Mouse (Mus musculus): ENCODE measurements around the gene Gpx8.

Gpx8 gene

DNA sequence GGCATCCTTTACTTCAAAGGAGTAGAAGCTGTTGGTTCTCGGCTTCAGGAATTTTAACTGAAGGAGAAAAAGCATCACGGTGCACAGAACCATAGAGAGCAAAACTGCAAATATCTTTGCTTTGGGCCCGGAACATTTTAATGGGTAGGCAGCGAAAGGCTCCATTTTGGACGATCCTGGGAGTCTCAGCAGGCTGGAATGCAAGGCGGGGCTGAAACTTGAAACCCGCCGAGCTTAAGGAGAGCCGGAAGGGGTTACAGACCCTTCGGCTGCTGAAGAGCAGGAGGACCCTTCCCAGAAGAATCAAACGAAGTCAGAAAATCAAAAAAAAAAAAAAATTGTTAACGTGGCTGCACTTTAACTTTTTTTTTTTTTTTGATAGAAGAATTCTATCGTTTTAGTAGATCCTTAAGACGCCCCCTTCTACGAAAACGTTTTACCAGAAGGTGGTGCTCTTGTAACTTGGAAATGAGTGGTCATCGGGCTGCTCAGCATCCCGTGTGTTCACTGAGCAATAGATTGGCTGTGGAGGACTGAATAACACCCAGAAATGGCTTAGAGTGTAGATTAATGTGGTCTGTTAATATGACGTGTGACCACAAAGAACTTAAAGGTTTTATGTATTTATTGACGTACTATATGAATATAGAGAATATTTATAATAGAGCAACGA, at the start of gene Gpx8:
Gpx8 (minus strand) TSS at position 200 of the 673 bp plus-strand sequence.
- DNase-seq (ENCODE audit: extremely low read depth, low read depth): no peak

DNA sequence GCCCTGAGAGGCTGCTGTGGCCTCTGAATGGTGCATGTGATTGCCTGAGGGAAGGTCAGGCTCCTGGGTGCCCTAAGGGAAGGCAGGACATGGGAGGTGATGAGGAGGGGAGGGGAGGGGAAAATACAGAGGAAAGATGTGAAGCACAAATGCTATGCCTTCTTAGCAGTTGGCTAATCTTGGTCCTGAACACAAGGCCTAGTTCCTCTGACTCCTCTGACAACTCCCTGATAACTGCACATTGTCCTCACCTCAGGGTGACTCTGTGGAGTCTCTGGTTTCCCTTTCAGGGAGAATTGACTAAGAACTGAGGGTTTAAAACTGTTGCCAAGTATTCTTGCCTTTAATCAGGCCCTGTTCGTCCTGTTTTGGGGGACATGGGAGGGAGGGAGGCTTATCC, 48.4 kb upstream of the Gpx8 start:
- DNase-seq (ENCODE audit: extremely low read depth, low read depth): no peak

DNA sequence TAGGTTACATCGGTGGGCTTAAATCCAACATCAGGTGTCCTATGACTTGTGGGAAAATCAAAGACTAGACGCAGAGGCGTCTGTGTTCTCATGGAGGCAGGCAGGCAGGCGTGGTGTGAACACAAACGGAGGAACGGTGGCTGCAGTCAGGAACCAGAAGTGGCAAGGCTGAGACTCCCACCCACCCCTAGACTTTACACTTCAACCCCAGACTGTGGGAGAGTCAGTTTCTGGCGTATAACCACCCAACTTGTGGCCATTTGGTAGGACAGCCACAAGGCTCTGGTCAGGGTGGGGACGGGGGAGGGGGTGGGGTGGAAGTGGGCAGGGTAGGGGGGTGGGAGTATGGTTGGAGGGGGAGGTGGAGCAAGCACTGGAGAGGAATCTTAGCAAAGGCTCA, 44.3 kb upstream of the Gpx8 start:
- DNase-seq (ENCODE audit: extremely low read depth, low read depth): no peak

DNA sequence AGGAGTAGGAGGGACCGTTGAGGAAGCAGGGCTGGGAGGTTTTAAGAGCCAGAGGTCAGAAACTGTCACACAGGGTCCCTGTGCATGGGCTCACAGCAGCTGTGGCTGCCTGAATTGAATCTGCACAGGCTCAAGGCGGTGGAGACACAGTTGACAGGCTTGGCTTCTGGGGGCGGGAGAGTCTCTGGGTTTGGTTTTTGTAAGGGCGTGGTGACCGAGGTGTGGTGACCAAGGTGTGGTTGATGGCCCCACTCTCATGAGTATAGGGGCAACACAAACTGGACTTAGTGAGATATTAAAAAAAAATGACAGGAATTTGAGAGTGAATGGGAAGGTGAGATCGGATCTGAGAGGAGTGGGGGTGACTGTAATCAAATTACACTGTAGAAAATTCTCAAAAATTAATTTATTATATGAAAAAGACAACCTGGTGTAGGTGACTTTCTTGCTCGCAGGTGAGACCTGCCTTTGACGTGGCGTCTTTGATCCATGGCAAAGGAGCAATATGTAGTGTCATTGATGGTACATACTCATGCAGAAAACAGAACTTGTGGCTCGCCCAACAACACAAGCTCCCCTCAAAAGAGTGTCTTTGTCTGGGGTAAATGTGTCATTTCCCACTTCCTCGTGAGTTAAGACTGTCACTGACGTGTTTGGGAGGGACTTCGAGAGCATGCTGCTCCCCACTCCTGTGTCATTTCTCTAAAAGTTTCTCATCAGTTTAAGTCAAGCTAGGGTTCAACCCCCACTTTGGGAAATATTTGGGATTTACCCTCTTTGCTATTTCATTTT, 41.2 kb upstream of the Gpx8 start:
- no peak for DNase-seq (ENCODE audit: extremely low read depth, low read depth)

DNA sequence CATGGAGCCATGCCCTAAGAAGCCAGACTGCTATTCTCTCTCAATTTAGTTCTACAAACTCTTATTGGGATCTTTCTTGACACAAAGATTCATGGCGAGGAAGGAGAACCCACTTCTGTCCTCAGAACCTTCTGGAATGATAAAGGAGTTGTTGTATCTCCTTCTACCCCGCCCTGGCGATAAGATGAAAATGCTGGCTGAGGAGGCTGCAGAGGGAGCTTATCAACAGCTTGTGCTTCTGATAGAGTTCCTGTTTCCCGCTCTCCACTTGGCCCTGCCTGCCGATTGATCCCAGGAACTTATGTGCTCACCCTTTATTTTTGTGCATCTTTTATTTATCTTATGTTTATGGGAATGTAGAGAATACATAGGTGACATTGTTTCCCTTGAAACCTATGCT, 38.5 kb upstream of the Gpx8 start:
- DNase-seq (ENCODE audit: extremely low read depth, low read depth): peak; percentile 6

DNA sequence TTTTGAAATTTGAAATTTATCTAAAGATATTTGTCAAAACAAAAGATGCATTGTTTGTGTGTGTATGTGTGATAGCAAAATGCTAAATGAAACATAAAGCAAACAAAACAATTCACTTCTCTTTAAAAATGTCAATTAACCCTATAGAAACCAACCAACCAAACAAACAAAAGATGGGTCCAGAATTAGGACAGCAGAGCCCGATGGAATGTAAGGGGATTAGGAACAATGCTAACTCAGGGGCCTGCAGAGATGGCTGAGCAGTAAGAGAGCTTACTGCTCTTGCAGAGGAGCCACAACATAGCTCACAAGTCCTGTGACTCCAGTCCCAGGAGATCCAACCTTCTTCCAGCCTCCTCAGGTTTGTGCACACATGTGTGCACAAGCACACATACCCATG, 35.9 kb upstream of the Gpx8 start:
- no peak for DNase-seq (ENCODE audit: extremely low read depth, low read depth)

DNA sequence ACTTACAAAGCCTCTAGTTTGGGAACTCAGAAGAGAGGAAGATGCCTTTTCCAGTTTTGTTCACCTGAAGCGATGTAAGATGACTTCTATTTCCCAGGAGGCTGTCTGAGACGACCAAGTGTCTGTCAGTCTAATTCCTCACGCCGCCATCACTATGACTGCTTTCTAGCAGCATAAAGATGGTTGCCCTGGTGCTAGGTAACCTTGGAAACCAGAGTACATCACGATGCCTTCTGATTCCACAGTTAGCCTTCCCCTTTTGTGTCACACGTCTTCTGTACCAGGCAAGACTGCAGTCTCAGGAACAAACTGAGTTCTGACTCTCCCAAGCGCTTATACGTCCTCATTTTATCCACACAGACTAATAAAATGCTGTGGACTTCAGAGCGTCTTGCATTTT, 32.8 kb upstream of the Gpx8 start:
- no peak for DNase-seq (ENCODE audit: extremely low read depth, low read depth)

DNA sequence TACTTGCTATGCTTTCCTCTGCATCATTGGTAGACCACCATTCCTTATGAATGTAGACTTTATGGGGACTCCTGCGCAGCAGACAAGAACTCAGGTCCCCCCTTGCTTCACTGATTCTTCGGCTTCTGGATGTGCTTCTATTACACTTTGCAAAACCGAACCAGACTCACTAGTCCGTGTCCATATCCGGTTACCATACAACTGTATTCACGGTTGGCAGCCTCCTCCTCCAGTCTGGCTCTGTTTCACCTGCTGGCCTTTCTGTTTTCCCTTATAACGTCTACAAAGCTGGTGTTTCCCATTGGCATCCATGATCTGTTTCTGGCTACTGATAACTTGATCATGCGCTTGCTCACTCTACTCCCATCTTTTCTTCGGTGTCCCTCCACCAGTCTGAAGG, 18.3 kb upstream of the Gpx8 start:
- DNase-seq (ENCODE audit: extremely low read depth, low read depth): no peak

DNA sequence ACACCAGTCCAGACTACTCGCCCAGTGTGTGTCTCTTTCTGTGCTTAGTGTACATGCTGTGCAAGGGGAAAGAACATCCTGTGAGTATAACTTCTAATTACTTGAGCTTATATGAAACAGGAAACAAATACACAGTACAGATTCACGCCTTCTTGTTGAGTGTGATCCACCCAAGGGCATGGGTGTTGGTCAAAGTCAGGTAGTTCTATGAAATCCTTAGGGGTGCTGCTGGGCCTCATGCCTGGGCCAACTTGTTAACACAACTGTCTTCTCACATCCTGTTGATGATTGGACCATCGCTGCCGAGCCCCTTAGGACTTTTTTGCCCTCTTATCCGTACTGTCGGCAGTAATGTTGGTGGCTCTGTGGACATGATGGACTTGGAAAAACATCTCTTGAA, 15.5 kb upstream of the Gpx8 start:
- no peak for DNase-seq (ENCODE audit: extremely low read depth, low read depth)

DNA sequence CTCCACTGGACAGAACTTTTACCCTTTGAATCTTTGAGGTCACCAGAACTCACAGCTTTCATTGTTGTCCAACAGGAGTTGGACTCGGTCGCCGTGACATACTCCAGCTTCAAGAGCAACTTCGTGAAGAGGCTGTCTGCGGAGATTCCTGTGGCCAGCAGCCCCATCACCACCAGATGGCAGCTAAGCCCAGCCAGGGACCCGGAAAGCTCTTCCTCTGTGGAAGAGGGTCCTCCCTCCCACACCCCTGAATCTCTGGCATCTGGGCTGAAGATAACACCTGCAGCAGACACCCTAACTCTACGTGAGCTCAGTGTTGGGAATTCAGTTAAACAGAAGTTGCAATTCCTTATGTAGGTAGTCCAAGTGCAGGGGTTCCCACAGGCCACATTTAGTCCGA, 9.6 kb upstream of the Gpx8 start:
- DNase-seq (ENCODE audit: extremely low read depth, low read depth): no peak

DNA sequence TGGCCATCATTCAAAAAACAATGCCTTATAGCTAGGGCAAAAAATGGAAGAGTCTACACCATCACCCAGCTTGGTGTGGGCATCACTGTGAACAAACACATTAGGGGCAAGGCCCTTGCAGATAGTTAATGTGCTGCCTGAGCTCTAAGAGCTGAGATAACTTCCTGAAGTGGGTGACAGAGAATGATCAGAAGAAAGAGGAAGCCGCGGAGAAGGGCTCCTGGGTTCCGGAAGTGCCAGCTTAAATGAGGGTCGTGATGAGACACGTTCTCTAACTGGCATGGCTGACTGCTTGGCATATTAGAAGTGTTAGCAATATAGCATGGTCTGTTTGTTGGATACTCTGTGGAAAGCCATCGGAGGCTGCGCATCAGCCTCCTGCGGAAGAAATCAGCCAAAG, 8.0 kb upstream of the Gpx8 start:
- DNase-seq (ENCODE audit: extremely low read depth, low read depth): no peak

DNA sequence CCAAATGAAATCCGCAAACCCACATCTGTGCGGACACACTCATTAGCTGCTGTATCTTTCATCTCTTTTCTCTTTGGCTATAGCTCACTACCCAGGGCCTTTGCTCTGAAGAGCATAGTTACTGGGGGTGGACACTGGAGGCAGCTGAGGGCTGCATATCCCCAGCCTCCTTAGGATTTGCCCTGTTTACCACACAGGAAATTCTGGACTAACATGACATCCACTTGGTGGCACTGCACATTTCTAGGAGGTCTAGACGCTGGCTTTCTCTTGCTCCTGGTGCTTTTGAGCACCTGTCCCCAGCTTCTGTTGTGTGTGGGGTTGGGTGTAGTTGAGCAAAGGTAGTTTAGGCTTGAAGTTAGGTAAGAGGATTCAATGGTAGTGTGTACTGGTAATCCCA, 1.4 kb upstream of the Gpx8 start:
- DNase-seq (ENCODE audit: extremely low read depth, low read depth): no peak

DNA sequence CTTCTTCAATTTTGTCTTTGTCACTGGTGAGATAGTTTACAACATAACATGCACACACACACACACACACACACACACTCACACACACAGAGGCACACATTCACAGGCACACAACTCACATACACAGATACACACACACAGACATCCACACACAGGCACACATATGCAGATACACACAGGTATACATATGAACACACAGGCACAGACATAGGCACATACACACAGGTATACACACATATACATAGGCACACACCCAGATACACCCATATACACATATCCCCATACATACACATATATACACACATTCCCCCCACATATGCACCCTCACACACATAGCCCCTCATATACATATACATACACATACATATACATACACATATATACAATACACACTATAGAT, 808 bp upstream of the Gpx8 start:
- DNase-seq (ENCODE audit: extremely low read depth, low read depth): no peak

DNA sequence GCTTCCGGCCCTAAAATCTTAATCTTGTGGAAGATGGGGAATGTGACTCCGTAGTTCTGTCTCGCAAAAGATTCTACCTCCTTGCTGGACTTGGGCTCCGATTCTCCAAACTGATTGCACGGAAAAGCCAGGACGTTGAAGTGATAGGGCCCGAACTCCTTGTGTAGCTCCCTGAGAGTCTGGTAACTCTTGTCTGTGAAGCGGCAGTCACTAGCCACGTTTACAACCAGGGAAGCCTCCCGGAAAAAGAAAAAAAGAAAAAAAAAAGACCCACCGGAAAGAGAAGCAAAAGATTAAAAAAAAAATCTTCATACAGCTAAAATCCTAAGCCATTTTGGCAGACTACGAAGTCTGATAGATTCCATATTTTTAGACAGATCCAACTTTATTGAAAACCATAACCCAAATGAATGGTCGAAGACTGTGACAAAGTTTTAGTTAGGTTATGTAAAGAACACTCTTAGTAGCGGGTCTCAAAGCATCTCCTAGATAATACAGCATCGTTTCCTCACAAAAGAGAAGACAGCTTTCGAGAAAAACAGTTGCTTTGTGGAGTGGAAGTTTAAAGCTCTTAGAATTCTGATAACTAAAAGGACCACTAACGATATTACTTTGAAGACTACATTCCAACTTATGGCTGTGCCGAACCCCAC, 626 bp downstream of the Gpx8 start:
- no peak for DNase-seq (ENCODE audit: extremely low read depth, low read depth)

DNA sequence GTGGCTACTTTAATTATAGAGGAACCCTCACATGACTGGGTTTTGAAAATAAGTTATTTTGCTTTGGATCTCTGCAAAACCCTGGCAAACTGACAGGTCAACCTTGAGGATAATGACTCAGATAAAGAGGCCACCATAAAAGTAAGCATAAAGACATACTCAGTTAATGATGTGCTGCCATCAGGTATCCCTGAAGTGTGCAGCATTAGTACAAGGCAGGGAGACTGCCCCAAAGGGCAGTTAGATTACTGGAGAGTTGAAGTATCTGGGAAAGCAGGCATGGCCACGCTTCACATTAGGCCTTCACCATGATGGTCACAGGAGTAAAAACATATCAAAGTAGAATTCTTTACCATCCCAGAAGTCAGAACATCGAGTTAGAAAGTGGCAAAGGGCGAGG, 1.3 kb downstream of the Gpx8 start:
- no peak for DNase-seq (ENCODE audit: extremely low read depth, low read depth)

DNA sequence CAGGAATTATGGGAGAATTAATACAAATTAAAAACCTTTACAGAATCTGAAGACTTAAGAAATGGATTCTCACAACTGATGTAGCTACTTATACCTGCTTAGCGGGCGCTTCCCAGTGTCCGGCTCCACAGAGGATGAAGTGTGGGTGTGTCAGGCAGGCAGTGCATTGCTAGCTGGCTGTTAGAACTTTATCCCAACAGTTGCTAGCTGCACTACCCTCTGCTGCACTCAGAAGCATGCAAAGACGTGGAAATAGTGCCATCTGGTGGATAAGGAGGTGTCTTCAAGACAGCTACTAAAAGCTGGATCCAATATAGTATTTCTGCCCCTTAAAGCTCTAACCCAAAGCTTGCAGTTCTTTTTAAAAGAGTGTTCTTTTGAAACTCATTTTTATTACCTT, 10.4 kb downstream of the Gpx8 start:
- DNase-seq (ENCODE audit: extremely low read depth, low read depth): peak; percentile 86

DNA sequence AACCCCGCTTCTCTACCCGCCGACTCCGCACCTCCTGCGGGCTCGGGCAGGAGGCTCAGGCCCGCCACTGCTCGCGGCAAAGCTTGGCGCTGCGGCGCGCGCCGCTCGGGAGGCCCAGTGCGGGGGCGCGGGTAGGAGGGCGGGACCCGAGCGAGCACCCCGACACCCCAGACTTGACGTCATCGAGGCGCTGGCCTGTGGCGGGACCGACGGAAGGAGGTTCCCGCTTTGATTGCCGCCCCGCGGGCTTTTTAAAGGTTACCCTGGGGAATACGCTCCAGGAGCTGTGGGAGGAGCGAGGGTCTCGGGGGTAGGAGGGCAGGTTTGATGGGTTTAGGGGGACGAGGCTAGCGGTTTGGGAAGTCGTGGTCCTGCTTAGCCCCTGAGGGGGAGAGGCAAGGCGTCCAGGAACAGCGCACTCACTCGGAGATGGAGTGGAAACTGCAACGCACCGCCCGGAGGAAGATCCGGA, 11.2 kb downstream of the Gpx8 start, which contains the start of gene Cdc20b:
Cdc20b (plus strand) TSS at position 162 of the 472 bp plus-strand sequence.
- DNase-seq (ENCODE audit: extremely low read depth, low read depth): peak; percentile 51

DNA sequence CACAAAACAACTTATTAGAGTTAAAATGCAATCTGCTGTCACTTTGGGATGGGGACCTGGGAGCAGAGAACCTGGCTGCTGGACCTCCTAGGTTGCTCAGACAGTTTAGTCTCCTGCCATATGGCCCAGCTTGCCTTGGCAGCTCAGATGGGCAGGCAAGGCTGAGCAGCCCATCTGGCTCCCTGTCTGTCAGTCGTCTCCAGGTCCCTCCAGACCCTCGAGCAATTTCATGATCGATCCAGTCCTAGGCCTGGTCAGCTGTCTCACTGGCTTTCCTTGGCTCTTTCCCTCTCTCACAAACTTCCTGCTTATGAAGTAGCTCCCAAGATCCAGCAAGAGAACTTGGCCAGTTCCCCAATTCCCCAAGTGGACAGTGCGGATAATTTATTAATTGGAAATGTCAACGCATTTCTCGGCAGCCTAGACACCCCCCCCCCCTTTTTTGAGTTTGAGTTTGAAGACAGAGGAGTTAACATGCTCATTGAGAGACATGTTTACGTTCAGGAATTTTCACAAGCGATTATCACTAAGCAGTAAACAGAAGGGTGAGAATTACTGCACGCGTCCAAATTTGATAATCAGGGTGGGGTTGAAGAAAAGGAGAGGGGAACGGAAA, 11.8 kb downstream of the Gpx8 start:
- no peak for DNase-seq (ENCODE audit: extremely low read depth, low read depth)

DNA sequence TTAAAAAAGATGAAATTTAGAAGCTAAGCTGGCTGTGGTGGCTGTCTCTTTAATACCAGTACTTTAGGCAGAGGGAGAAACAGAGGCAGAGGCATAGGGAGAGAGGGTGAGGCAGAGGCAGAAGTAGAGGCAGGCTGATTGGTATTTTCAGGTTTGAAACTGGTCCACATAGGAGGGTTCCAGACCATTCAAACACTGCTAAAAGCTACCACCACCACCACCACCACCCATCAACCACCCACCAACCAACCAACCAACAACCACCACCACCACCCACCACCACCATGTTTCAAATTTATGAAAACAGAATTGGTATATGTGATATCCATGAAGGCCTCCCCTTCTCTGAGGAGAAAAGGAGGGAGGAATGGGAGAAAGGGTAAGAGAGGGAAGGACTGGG, 13.4 kb downstream of the Gpx8 start:
- no peak for DNase-seq (ENCODE audit: extremely low read depth, low read depth)

DNA sequence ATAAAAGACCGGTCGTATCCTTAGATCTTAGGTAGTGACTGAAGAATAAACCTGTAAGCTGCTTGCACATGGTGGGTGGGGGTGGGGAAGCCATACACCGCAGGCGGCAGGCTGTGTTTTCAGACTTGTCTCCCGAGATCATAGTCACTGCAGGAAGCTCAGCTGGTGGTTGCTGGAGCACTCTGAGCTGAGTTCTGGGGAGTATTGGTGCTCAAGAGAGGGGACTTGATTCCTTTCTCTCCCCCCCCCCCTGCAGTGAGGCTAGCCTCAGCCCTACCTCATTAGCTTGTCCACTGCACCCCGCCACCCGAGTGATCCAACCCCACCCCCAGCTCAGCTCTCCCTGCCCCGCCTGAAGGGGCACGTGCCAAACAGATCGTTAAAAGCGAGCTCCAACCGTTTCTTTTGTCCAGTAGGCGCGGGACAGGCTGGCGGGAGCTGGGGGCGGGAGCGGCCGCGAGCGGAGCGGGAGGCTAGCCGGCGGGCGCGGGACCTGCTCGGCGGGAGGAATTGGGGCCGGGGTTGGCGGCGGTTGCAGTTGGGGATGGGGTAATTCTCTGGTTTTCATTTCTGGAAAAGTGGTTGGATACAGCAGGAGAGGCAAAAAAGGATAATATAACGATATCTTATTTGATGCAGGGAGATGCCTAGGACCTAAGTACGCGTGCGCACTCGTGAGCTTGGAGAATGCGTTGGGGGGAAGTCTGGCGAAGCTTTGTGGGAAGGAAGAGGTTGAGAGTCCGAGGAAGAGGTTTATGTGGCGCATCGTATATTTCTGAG, 14.2 kb downstream of the Gpx8 start:
- no peak for DNase-seq (ENCODE audit: extremely low read depth, low read depth)

DNA sequence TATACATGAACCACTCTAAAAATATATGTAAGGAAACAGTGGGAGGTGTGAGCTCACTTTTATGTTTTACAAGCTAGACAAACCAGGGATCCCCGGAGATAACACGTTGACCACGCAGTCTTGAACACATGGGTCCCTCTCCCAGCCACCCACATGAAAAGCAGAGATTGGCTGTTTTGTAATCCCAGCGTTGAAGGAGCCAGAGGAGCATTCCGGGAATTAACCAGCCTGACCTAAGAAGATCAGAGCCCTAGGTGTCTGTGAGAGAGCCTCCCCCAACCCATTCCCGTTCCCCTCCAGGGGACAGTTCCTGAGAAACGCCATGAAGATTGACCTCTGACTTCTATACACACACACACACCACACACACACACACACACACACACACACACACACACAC, 14.9 kb downstream of the Gpx8 start:
- DNase-seq (ENCODE audit: extremely low read depth, low read depth): no peak
